Mouse (Mus musculus) naive thymus-derived CD4-positive, alpha-beta T cell, adult 2 months (primary cell): ENCODE results near the gene Arid1b.

Experiments
- DNase-seq: peaks from one replicate; pipeline ENCODE4 v3.0.0-alpha.2; 2011; ENCODE audit warnings: low read depth

The Arid1b gene

DNA sequence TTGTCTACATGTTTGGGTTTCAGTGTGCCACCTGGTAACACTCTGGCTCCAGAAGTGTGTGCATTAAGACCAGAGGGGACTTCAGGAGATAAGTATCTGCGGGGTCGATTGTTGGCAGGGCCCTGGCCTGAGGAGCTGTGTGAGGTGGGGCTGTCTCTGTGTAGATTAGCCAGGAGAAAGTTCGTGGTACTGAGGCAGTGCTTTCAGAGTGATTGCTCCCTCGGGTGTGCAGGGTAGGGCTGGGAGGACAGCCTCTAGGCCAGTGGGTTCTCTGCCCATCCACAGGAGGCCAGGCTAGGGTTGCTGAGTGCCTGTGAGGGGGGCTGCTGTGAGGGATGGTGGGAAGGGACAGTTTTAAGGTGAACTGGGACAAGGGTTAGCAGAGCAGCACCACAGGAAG lies 63.2 kb downstream of the Arid1b start:
- DNase-seq = no peak

DNA sequence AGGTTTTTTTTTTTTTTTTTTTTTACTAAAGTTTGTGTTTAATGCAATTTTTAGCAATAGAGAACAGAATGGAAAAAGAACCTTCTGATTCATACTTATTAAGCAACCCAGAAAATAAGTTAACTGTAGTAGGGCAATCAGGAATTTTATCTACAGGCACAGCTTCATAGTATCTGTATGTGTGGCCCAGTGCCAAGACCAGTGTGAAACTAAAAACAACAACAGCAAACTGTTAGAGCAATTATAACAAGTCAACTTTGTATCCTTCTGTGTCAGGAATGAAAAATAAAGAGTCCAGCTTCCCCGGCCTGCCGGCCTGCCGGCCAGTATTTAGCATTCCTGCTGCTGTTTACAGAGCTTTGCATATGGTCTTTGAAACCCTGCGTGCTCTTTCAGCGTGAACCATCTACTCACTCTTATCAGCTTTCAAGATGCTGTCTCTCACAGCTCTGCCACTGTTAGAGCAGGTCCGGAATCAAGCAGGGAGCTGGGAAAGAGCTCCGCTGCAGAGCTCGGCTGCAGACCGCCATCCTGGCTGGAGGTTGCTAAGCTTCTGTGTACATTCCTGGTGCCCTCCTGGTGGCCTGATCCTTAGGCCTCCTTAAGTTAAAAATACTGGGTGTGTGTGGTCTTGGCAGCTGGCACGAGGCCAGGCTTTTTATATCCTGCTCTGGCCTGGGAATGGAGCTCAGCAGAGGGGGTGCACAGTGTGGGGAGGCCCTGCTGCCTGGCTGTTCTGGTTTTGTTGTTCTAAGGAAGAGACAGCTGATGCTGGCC lies 64.0 kb downstream of the Arid1b start:
- DNase-seq = no peak

DNA sequence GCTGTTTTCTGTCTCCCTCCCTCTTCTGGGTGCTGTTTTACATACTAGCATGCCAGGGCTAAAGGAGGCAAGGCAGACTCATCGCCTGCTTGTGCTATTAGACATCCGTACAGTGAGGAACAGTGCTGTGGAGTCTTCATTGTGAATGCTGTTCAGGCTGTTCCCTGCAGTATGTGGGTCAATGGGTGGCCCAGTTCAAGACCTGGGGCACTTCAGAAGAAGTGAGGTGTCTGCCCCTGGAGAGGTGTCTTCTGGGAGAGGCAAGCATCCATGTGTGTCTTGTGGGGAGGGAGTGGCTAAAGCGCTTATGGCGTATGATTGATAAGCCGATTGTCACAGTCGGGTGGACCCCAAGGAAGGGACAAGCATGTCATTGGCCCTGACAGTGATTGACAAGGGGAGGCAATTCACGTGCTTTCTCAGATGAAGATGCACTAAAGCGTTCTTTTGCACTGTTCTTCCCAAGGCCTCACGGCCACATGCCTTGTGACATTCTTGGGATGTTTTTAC lies 65.0 kb downstream of the Arid1b start:
- DNase-seq = no peak

DNA sequence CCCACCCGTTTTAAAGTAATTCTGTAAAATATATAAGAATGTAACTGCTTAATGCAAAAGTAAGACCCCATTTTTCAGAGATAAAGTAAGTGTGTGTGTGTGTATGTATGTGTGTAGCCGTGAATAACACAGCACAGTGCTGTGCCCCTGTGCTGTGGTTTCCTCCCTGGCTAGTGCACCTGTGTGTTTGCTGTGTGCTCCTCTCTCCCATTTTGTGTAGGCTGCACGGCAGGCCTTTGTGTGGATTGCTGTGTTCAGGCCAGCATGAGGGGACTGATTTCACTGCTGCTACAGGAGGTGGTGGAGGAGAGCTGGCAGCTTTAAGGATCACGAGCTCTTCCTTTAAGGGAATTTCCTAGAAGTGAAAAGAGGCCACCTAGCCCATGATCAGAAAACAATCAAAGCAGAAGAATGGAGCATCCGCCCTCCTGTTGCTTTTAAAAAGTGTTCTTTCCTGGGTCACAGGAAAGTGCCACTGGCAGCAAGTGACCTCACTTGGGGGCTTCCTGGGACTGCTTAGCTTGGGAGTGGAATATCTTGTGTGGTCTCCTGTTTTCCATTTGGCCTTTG lies 66.5 kb downstream of the Arid1b start:
- peak; percentile 45 for DNase-seq

DNA sequence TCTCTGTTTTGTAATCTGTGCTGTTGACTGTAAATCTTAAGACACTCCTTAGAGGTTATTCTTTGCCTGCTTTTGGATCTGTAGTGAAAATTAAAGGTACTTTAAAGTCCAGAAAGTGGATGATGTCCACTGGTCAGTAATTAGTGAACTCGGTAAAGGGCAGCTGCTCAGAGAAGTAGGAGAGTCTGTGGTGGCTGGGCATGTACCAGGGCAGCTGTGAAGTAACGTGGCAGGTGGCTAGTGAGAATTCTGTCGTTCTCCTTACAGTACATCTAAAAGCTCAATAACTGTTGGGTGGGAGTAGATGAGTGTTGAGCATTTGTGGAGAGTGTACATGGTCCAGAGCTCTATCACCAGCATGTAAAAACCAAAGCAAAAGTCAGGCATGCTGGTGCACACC lies 67.1 kb downstream of the Arid1b start:
- no peak for DNase-seq

DNA sequence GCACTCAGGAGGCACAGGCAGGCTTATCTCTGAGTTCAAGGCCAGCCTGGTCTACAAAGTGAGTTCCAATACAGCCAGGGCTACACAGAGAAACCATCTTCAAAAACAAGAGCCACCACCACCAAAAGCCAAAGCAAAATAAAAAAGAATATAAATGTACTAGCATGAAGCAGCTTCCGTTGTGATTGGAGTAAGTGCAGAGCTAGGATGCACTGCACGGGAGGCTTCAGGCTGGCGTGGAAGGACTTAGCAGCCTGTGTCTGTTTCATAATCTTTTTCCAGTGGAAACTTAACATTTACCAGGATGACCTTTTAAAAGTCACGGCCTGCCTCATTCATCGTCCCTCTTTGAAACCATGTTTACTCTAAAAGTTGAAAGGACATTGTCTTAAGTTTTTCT lies 67.5 kb downstream of the Arid1b start:
- DNase-seq = no peak

DNA sequence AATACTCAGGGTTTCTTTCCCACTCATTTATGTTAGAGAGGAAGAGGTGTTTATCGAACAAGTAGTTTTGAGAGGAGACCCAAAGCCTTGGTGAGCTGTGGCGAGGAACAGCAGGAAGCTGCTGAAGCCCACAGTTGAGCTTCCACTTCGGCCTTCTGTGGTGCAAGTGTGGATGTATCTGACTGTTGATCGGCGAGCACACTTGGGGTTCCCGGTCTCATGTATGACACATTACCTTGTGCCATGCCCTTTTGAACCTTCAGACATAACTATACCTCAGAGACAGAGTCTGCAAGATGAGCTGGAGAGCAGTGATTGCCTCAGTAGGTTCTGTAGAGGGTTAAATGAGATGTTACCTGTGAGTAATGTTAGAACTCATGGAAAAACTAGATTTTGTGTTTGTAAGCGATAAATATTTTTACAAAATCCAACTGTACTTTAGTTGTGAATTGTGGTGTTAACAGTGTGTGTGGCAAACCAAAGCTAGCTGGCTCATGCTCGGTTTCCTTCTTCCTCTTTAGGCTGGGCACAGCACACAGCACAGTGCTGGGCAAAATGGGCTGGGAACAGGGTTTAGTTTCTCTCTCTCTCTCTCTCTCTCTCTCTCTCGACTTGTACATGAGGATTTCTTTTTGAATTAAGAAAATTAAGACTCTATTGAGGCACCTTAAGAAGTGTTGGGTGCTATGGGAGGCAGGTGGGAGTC lies 69.5 kb downstream of the Arid1b start:
- peak; percentile 30 for DNase-seq

DNA sequence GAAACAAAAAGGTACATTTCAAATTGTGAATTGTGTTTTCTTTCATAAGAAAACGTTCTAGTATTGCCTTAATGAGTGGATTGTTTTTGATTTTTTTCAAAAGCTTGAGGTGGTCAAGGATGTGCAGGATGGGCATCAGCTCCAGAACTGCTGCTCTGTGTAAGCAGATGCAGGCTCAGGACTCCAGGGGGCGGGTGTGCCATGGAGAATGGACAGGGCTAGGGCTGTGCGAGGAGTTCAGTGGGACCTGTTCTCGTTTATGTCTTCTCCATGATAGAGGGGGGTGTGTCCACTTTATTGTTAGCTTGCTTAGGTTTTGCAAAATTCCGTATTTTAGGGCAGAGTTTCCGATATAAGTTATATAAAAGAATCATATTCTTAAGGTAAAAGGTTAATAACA lies 70.6 kb downstream of the Arid1b start:
- DNase-seq = no peak

DNA sequence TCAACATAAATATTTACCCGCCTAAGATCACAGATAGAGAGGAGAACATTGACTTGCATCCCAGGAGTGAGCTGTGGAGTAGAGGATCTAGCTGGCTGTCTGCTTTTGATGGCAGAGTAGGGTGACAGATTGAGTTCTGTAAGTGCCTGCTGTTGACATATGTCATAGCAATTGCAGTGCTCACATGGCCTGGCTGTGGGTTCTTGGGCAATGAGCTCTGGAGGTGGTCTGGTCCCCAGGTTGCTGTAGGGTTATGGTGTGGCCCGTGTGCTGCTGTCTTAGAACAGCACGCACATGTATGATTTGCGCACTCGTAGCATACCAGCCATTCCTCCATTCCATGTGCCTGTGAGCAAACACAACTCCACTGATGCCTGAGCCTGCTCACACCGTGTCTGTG lies 71.1 kb downstream of the Arid1b start:
- DNase-seq = no peak

DNA sequence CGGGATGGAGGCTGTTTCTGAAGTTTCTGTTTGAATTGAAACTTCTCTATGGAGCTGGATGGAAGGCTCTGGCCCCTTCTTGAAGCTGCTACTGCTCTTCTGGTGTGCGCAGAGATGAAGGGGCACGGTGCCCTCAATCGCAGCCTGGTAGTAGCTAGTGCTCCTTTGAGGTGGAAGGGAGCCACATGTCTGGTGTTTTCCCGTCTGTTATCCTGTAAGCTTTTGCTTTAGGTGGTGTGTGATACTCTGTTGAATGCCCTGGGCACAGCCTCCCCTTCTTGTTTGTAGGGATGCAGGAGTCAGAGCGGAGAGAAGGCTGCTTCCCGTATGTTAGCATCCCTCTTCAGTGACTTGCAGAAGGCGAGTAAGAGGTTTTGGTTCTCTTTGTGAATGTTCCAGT lies 72.7 kb downstream of the Arid1b start:
- no peak for DNase-seq

DNA sequence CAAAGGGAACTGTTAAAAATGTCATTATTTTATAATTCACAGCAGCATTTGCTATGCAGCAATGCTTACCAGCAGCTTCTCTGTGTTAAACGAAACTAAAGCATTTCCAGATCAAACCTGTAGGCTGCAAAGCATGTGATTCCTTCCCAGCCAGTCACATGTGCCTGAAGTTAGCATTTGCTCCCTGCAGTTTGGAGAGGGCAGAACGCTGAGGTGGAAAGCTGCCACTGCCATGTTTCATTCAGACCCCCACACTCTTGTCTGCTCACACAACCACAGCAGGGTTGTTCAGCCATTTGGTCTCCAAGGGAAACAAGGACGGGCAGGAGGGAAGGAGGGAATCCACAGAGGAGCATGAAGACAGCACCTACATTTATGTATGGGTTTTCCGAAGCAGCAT lies 73.1 kb downstream of the Arid1b start:
- no peak for DNase-seq

DNA sequence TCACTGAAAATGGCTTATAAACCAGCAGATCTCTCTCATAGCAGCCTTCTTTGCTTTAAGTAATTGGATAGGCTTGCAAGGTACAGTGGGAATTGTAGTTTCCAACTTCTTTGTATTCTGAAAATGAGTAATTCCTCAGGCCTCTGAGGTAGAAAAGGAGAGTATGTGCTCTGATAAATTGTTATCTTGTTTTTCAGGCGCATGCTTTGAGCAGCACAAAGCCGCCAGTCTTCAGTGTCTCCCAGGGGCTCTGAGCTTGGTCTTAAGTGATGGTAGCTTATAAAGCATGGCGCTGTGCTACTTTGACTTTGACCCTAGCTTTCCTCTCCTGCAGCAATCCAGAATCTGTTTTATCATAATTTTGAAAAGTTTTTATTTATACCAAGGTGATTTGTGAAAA lies 76.3 kb downstream of the Arid1b start:
- DNase-seq = no peak

DNA sequence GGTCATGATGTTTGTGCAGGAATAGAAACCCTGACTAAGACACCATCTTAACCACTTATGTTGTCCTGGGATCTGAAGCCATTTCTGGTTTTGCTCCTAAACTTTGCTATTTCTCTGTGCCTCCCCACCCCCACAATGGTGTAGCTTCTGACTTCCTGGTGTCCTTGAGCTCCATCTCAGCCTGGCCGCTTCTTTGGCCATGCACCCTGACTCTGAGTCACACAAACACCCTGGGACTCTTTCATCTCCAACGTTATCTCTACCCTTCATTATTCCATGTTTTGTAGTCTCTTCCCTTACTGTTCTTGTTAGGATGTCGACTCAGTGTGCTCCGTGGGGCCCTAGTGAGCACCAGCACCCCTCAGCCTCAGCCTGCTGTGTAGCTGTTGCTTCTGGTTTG lies 78.4 kb downstream of the Arid1b start:
- DNase-seq = no peak

DNA sequence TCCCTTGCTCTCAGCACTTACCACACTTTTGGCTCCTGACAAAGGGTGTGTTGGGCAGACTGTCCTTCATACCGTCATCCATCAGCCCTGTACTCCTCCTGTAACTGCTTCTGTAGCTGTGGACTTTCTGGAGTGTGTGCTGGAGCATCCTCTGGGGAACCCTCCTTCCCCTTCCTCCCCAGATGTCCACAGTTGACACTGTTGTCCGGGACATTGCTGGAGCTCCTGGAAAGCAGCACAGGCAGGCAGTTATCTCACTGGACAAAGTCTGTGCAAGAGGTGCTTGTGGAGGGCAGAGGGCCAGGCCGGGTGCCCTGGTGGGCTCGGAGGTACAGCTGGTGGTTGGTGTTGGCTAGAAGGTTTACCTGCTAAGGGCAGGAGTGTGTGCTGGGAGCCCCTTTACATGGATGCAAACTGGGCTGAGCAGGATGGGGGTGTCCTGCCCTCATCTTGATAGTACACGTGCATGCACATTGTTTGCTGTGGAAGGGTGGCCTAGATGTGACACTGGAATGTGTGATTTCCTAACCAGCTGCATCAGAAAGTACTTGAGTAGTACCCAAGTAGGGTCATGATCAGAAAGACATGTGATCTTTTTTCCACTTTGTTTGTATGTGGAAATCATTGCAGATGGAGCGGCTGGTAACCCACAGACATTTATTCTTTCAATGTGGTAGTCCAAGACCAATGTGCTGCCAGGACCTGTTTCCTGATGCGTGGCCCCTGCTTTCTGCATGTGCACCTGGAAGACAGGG lies 80.8 kb downstream of the Arid1b start:
- DNase-seq = no peak

DNA sequence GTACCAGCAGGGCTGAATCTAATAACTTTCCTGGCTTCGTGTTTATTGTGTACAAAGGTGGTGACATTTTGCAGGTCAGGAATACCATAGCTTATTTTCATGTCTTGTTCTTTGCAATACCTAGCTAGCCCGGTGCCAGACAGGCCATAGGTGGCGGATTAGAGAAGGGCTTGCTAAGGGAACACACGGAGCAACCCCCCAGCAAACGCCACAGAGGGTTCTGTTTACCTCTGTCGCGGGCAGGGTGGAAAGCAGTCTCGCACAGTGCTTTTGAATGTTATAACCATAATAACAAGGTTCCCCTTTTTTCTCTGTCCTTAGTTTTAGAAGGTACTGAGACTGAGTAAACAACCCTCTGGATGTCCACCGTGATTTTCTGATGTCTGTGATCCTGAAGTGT lies 83.9 kb downstream of the Arid1b start:
- no peak for DNase-seq

DNA sequence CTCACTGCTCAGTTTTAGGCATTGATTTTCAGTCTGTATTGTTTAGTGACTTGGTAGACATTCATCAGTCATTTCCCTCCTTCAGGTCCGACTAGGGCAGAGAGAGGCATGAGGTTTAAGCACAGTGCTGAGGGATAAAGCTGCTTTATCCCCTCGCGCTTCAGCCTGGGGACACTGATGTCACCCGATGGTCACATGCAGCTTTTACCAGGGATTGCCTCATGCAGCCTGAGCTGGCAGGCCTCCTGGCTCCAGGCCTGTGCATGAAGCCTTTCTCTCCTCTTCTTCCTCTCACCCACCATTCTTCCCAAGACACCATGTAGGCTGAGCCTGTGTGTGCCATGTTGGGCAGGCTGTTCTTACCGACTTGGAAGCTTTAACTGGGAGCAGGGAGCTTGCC lies 84.4 kb downstream of the Arid1b start:
- no peak for DNase-seq

DNA sequence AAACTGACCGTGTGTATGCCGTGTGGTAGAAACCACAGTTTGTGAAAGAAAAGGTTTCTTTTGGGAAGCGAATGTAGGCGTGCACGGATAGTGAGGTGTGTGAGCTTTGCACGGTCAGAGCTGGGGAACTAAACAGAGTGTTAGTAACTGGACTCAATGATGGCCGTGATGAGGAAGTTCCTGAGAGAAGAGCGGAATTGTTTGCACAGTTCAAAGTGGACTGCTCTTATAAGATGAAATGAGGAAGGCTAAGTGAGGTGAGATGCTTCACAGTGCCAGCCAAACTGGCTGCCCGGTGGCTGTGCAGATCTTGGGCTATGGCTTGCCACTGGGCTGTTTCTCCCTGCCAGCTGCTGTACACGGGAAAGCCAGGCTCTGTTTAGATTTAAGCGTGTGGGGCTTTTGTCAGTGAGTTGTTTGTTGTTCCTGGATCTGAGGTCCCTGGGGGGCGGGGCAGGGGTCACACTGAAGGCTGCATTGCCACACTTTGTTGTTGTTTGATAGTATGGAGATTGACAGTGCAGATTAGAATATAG lies 86.8 kb downstream of the Arid1b start:
- no peak for DNase-seq

DNA sequence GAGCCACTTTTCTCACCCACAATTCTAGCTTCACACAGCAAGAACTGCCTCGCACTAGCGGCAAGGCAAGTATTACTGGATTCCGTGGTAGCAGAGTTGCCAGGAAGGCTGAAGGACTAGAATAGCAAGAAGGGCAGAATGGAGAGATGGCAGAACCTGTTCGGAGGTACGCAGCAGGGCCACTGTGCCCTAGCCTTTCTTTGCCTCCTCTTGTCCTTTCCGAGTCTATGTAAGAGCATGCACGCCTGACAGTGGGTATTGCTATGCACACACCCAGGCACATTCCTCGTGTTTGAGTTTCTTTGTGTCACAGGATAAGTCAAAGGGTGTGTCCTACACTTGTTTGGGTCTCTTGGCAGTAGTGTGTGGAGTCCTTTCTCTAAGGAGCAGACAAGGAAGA lies 88.1 kb downstream of the Arid1b start:
- no peak for DNase-seq

DNA sequence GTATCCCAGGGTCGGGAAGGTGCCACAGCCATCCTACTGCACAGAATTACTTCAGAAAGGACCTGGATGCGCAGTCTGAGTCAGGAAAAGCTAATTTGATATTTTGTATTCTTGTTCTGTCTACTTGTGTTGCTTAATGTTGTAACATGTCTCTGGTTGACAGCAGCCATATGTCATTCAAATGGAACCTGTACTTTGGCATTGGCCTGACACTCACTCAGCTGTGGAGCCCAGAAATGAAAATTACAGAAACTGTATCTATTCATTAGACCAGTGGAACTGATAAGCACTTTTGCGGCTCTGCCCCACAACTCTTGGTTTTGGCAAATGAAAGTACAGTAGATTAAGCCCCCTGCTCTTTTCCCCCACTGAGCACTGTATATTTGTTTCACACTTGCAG lies 89.4 kb downstream of the Arid1b start:
- DNase-seq = no peak

DNA sequence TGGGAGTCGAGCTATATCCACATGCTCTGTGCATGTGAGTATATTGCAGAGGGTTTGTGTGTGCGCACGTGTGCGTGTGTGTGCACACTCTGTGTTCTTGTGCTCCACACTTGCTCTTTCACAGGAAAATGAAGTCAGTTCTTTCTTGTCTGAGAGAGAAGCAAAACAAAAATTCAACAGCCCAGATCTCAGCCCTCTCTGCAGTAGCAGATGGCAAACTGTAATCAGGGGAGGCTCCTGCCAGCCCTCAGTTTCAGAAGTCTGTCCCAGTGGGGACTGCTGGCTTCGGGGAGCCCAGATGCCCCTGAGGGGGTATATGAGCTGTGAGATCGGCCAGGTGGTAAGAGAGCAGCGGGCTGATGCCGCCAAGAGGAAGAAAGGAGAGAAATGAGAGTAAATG lies 90.0 kb downstream of the Arid1b start:
- no peak for DNase-seq

DNA sequence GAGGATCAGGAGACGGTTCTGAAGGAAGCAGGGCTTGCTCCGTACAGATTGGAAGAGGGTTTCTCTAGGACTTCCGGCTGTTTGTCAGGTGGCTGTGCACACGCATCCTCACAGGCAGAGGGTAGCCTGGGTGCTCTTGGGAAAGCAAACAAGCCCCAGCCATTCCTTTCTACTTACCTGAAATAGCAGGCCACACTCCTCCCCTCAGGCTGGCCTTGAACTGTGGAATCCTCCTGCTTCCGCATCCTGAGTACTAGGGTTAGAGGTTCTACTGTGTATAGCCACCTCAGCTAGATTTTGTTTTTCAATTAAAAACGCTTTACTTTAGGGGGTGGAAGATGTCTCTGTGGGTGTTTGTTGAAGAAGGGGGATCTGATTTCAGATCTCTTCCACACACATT lies 90.9 kb downstream of the Arid1b start:
- no peak for DNase-seq

DNA sequence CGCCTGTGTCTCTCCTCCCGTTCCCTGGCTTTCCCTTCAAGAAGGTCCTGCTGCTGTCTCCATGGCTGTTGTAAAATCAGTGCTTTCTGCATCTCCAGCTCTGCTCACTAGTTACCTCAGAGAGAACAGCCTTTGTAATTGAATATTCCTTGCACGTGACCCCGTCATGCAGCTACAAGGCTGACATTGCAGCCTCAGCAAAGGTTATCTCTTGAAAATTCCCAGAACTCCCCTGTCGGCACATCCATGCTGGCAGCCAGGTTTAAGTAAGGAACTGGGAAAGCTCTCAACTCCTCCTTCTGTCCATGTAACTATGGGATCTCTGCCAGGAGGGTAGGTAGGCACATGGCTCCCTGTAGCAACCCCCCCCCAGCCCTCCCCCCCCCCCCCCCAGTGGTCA lies 91.8 kb downstream of the Arid1b start:
- no peak for DNase-seq
